Mouse (Mus musculus) heart, adult 9 months (tissue): ENCODE results near the gene Tmem144.
A peak's percentile ranks its signal among the peaks of the same experiment; 100 is the strongest.

ENCODE experiments used
- DNase-seq, 2 experiments: peaks; one replicate each; pipeline ENCODE4 v3.0.0; 2022; ENCODE audit warnings: low spot score in 2 of 2

Gene Tmem144

GRCm38 (mm10) chr3:79864824-79865223 lies 12.3 kb upstream of the Tmem144 start:
- DNase-seq, result no peak

GRCm38 (mm10) chr3:79858221-79858620 lies 5.6 kb upstream of the Tmem144 start:
- DNase-seq, result no peak

- no peak for DNase-seq
Measured at GRCm38 (mm10) chr3:79857780-79858179, 5.2 kb upstream of the Tmem144 start.

GRCm38 (mm10) chr3:79852108-79852507 lies 465 bp downstream of the Tmem144 start:
- no peak for DNase-seq

- no peak for DNase-seq
Measured at GRCm38 (mm10) chr3:79850656-79851055, 1.9 kb downstream of the Tmem144 start.

GRCm38 (mm10) chr3:79849621-79850020 lies 3.0 kb downstream of the Tmem144 start:
- DNase-seq, result no peak

- no peak for DNase-seq
Measured at GRCm38 (mm10) chr3:79848841-79849240, 3.7 kb downstream of the Tmem144 start.

GRCm38 (mm10) chr3:79846633-79847032 lies 5.9 kb downstream of the Tmem144 start:
- no peak for DNase-seq

GRCm38 (mm10) chr3:79843999-79844398 lies 8.6 kb downstream of the Tmem144 start:
- peak in 1 of 2 experiments; percentile 15 for DNase-seq

GRCm38 (mm10) chr3:79842616-79843016 lies 10.0 kb downstream of the Tmem144 start:
- DNase-seq, result peak; percentile 71 to 74

GRCm38 (mm10) chr3:79842165-79842564 lies 10.4 kb downstream of the Tmem144 start:
- peak; percentile 28 to 33 for DNase-seq

- DNase-seq, result no peak
Measured at GRCm38 (mm10) chr3:79841475-79841874, 11.1 kb downstream of the Tmem144 start.

GRCm38 (mm10) chr3:79838751-79839150 lies 13.8 kb downstream of the Tmem144 start:
- DNase-seq, result no peak

GRCm38 (mm10) chr3:79829289-79829688 lies 23.3 kb downstream of the Tmem144 start:
- no peak for DNase-seq

GRCm38 (mm10) chr3:79825067-79825780 lies 27.3 kb downstream of the Tmem144 start:
- peak in 1 of 2 experiments; percentile 10 for DNase-seq

GRCm38 (mm10) chr3:79823176-79823575 lies 29.4 kb downstream of the Tmem144 start:
- DNase-seq, result no peak

GRCm38 (mm10) chr3:79821131-79821530 lies 31.4 kb downstream of the Tmem144 start:
- DNase-seq, result no peak

GRCm38 (mm10) chr3:79818202-79818995 lies 34.2 kb downstream of the Tmem144 start:
- DNase-seq, result no peak

- DNase-seq, result no peak
Measured at GRCm38 (mm10) chr3:79816229-79816628, 36.3 kb downstream of the Tmem144 start.

- peak in 1 of 2 experiments; percentile 49 for DNase-seq
Measured at GRCm38 (mm10) chr3:79813814-79814490, 38.6 kb downstream of the Tmem144 start.

GRCm38 (mm10) chr3:79812042-79812441 lies 40.5 kb downstream of the Tmem144 start:
- no peak for DNase-seq

GRCm38 (mm10) chr3:79811632-79812031 lies 40.9 kb downstream of the Tmem144 start:
- DNase-seq, result no peak
